Mouse (Mus musculus) MEL (cell line): ENCODE measurements around the gene Slc25a54. TPM values are rescaled to one million over a fixed set of nuclear protein-coding genes. Genes with fewer than 3 reads are reported as not detected.

Experiments
- DNase-seq: peaks from one replicate; pipeline ENCODE4 v3.0.0; 2011; ENCODE audit warnings: low read depth, low spot score
- H3K27ac ChIP-seq: 2 replicates; pipeline ENCODE4 v1.5.1; 2012; ENCODE audit warnings: low read depth, mild to moderate bottlenecking, control low read depth, low read length, moderate library complexity; ENCODE audit not compliant: control insufficient read depth
- H3K27me3 ChIP-seq, 2 experiments: fragments of 150-350 bp in 1 of 2; sonication (generic) in 1 of 2; 2 replicates each; pipeline ENCODE4 v1.6.1; 2012; ENCODE audit warnings: low read length in 2 of 2, mild to moderate bottlenecking in 2 of 2, improper control_type of control experiment in 1 of 2, moderate library complexity in 1 of 2; ENCODE audit not compliant: insufficient read depth in 2 of 2, control insufficient read depth in 1 of 2
- H3K36me3 ChIP-seq, 2 experiments: 2 replicates each; pipeline ENCODE4 v1.6.1; 2012 to 2014; ENCODE audit warnings: low read length in 2 of 2, improper control_type of control experiment in 1 of 2, inconsistent platforms in 1 of 2, mild to moderate bottlenecking in 1 of 2; ENCODE audit not compliant: insufficient read depth in 2 of 2, control insufficient read depth in 1 of 2
- H3K4me1 ChIP-seq, 2 experiments: fragments of 150-350 bp in 1 of 2; sonication (generic) in 1 of 2; 2 replicates each; pipeline ENCODE4 v1.6.1; 2012; ENCODE audit warnings: low read length in 2 of 2, improper control_type of control experiment in 1 of 2, mild to moderate bottlenecking in 1 of 2; ENCODE audit not compliant: insufficient read depth in 2 of 2, control insufficient read depth in 1 of 2
- H3K4me3 ChIP-seq, 2 experiments: fragments of 150-350 bp in 1 of 2; sonication (generic) in 1 of 2; 2 replicates each; pipeline ENCODE4 v1.5.1; 2012; ENCODE audit warnings: low read depth in 2 of 2, low read length in 2 of 2, mild to moderate bottlenecking in 2 of 2, moderate library complexity in 2 of 2, control low read depth in 1 of 2, improper control_type of control experiment in 1 of 2; ENCODE audit not compliant: control insufficient read depth in 1 of 2, insufficient read depth in 1 of 2
- H3K79me2 ChIP-seq: 2 replicates; pipeline ENCODE4 v1.6.1; 2012; ENCODE audit warnings: mild to moderate bottlenecking, low read length, moderate library complexity; ENCODE audit not compliant: control insufficient read depth, poor library complexity, insufficient read depth
- H3K9ac ChIP-seq: 2 replicates; pipeline ENCODE4 v1.6.1; 2012; ENCODE audit warnings: low read depth, mild to moderate bottlenecking, control low read depth, low read length, moderate library complexity; ENCODE audit not compliant: control insufficient read depth, poor library complexity, severe bottlenecking
- H3K9me3 ChIP-seq: fragments of 150-350 bp; sonication (generic); replicated peaks from 2 replicates; pipeline ENCODE4 v1.6.1; 2012; ENCODE audit warnings: mild to moderate bottlenecking, low read length, improper control_type of control experiment, moderate library complexity; ENCODE audit not compliant: insufficient read depth
- BHLHE40 ChIP-seq: IDR thresholded peaks from 2 replicates; pipeline ENCODE4 v1.6.1; 2012; ENCODE audit warnings: low read depth, mild to moderate bottlenecking, inconsistent platforms, low read length, improper control_type of control experiment, borderline replicate concordance
- CHD1 ChIP-seq: IDR thresholded peaks from 2 replicates; pipeline ENCODE4 v1.6.1; 2012; ENCODE audit warnings: low read depth, mild to moderate bottlenecking, inconsistent platforms, low read length, improper control_type of control experiment
- CHD2 ChIP-seq: IDR thresholded peaks from 2 replicates; pipeline ENCODE4 v1.6.1; 2011; ENCODE audit warnings: low read length, improper control_type of control experiment
- CTCF ChIP-seq, 3 experiments: IDR thresholded peaks in 2 of 3; conservative IDR thresholded peaks in 1 of 3; 2 replicates each; pipeline ENCODE4 v1.5.1; 2011 to 2012; ENCODE audit warnings: low read length in 3 of 3, low read depth in 2 of 3, mild to moderate bottlenecking in 2 of 3, improper control_type of control experiment in 1 of 3, inconsistent platforms in 1 of 3, mixed read lengths in 1 of 3, moderate library complexity in 1 of 3; ENCODE audit not compliant: control insufficient read depth in 1 of 3, insufficient read depth in 1 of 3, poor library complexity in 1 of 3, severe bottlenecking in 1 of 3
- E2F4 ChIP-seq: IDR thresholded peaks from 2 replicates; pipeline ENCODE4 v1.6.1; 2011; ENCODE audit warnings: low read depth, low read length, improper control_type of control experiment, borderline replicate concordance
- ELF1 ChIP-seq: IDR thresholded peaks from 2 replicates; pipeline ENCODE4 v1.6.1; 2014; ENCODE audit warnings: low read depth, mild to moderate bottlenecking, inconsistent platforms, low read length, improper control_type of control experiment, moderate library complexity
- EP300 ChIP-seq, 2 experiments: IDR thresholded peaks; 2 replicates each; pipeline ENCODE4 v1.6.1; 2011; ENCODE audit warnings: improper control_type of control experiment in 2 of 2, low read length in 2 of 2, low read depth in 1 of 2, mild to moderate bottlenecking in 1 of 2
- ETS1 ChIP-seq: IDR thresholded peaks from 2 replicates; pipeline ENCODE4 v1.6.1; 2012; ENCODE audit warnings: low read depth, mild to moderate bottlenecking, inconsistent platforms, low read length, improper control_type of control experiment, moderate library complexity
- GATA1 ChIP-seq: IDR thresholded peaks from 2 replicates; pipeline ENCODE4 v1.6.1; 2011; ENCODE audit warnings: low read depth, low read length, improper control_type of control experiment
- HCFC1 ChIP-seq: IDR thresholded peaks from 2 replicates; pipeline ENCODE4 v1.6.1; 2012; ENCODE audit warnings: low read depth, mild to moderate bottlenecking, inconsistent platforms, low read length, improper control_type of control experiment, moderate library complexity
- JUND ChIP-seq: IDR thresholded peaks from 2 replicates; pipeline ENCODE4 v1.6.1; 2011; ENCODE audit warnings: low read depth, mild to moderate bottlenecking, improper control_type of control experiment, low read length
- KAT2A ChIP-seq: conservative IDR thresholded peaks from 2 replicates; pipeline ENCODE4 v1.6.1; 2012; ENCODE audit warnings: low read depth, low read length, improper control_type of control experiment, inconsistent platforms
- MAFK ChIP-seq: IDR thresholded peaks from 2 replicates; pipeline ENCODE4 v1.6.1; 2011; ENCODE audit warnings: low read depth, mild to moderate bottlenecking, low read length, improper control_type of control experiment, borderline replicate concordance
- MAX ChIP-seq: IDR thresholded peaks from 2 replicates; pipeline ENCODE4 v1.6.1; 2011; ENCODE audit warnings: low read length, improper control_type of control experiment
- MAZ ChIP-seq: IDR thresholded peaks from 2 replicates; pipeline ENCODE4 v1.6.1; 2012; ENCODE audit warnings: low read depth, mild to moderate bottlenecking, inconsistent platforms, low read length, improper control_type of control experiment
- MXI1 ChIP-seq: IDR thresholded peaks from 2 replicates; pipeline ENCODE4 v1.6.1; 2011; ENCODE audit warnings: mild to moderate bottlenecking, low read depth, low read length, improper control_type of control experiment
- MYB ChIP-seq: IDR thresholded peaks from 2 replicates; pipeline ENCODE4 v1.6.1; 2011; ENCODE audit warnings: mild to moderate bottlenecking, low read depth, low read length, improper control_type of control experiment
- MYC ChIP-seq: IDR thresholded peaks from 2 replicates; pipeline ENCODE4 v1.6.1; 2011; ENCODE audit warnings: low read depth, mild to moderate bottlenecking, low read length, improper control_type of control experiment, moderate library complexity
- NELFE ChIP-seq: IDR thresholded peaks from 2 replicates; pipeline ENCODE4 v1.6.1; 2011; ENCODE audit warnings: low read depth, low read length, improper control_type of control experiment
- NRF1 ChIP-seq: IDR thresholded peaks from 2 replicates; pipeline ENCODE4 v1.6.1; 2014; ENCODE audit warnings: low read depth, mild to moderate bottlenecking, inconsistent platforms, low read length, improper control_type of control experiment, moderate library complexity; ENCODE audit not compliant: poor library complexity, insufficient read depth, severe bottlenecking
- POLR2A ChIP-seq, 2 experiments: IDR thresholded peaks; 2 replicates each; pipeline ENCODE4 v1.6.1; 2011 to 2012; ENCODE audit warnings: low read length in 2 of 2, mild to moderate bottlenecking in 2 of 2, control low read depth in 1 of 2, improper control_type of control experiment in 1 of 2, low read depth in 1 of 2, moderate library complexity in 1 of 2; ENCODE audit not compliant: control insufficient read depth in 1 of 2, insufficient read depth in 1 of 2, poor library complexity in 1 of 2
- POLR2AphosphoS2 ChIP-seq: IDR thresholded peaks from 2 replicates; pipeline ENCODE4 v1.6.1; 2011; ENCODE audit warnings: low read length, improper control_type of control experiment
- POLR2AphosphoS5 ChIP-seq: IDR thresholded peaks from 2 replicates; pipeline ENCODE4 v1.6.1; 2012; ENCODE audit warnings: low read depth, borderline replicate concordance, mild to moderate bottlenecking, inconsistent platforms, low read length, moderate library complexity, mixed read lengths
- RAD21 ChIP-seq: IDR thresholded peaks from 2 replicates; pipeline ENCODE4 v1.6.1; 2011; ENCODE audit warnings: mild to moderate bottlenecking, low read depth, low read length, improper control_type of control experiment
- RCOR1 ChIP-seq: IDR thresholded peaks from 2 replicates; pipeline ENCODE4 v1.6.1; 2012; ENCODE audit warnings: low read depth, mild to moderate bottlenecking, inconsistent platforms, low read length, improper control_type of control experiment
- SIN3A ChIP-seq: IDR thresholded peaks from 2 replicates; pipeline ENCODE4 v1.6.1; 2012; ENCODE audit warnings: low read length, improper control_type of control experiment, inconsistent platforms
- SMC3 ChIP-seq: IDR thresholded peaks from 2 replicates; pipeline ENCODE4 v1.6.1; 2011; ENCODE audit warnings: low read depth, low read length, improper control_type of control experiment
- TAL1 ChIP-seq: IDR thresholded peaks from 2 replicates; pipeline ENCODE4 v1.6.1; 2012; ENCODE audit warnings: mild to moderate bottlenecking, inconsistent platforms, low read length, moderate library complexity, mixed read lengths
- TBP ChIP-seq: IDR thresholded peaks from 2 replicates; pipeline ENCODE4 v1.8.0; 2011; ENCODE audit warnings: low read depth, low read length, improper control_type of control experiment
- TCF12 ChIP-seq: IDR thresholded peaks from 2 replicates; pipeline ENCODE4 v1.6.1; 2014; ENCODE audit warnings: low read depth, mild to moderate bottlenecking, inconsistent platforms, low read length, improper control_type of control experiment, moderate library complexity
- UBTF ChIP-seq: IDR thresholded peaks from 2 replicates; pipeline ENCODE4 v1.6.1; 2012; ENCODE audit warnings: low read depth, mild to moderate bottlenecking, inconsistent platforms, low read length, improper control_type of control experiment, moderate library complexity, borderline replicate concordance; ENCODE audit not compliant: insufficient read depth
- USF1 ChIP-seq: IDR thresholded peaks from 2 replicates; pipeline ENCODE4 v1.6.1; 2014; ENCODE audit warnings: low read depth, mild to moderate bottlenecking, inconsistent platforms, low read length, improper control_type of control experiment, moderate library complexity
- USF2 ChIP-seq, 2 experiments: IDR thresholded peaks; 2 replicates each; pipeline ENCODE4 v1.6.1; 2011 to 2012; ENCODE audit warnings: improper control_type of control experiment in 2 of 2, low read length in 2 of 2, borderline replicate concordance in 1 of 2, inconsistent platforms in 1 of 2, low read depth in 1 of 2, mild to moderate bottlenecking in 1 of 2; ENCODE audit not compliant: insufficient read depth in 1 of 2
- ZC3H11A ChIP-seq: IDR thresholded peaks from 2 replicates; pipeline ENCODE4 v1.6.1; 2012; ENCODE audit warnings: low read depth, mild to moderate bottlenecking, inconsistent platforms, low read length, improper control_type of control experiment
- ZKSCAN1 ChIP-seq: IDR thresholded peaks from 2 replicates; pipeline ENCODE4 v1.6.1; 2012; ENCODE audit warnings: low read depth, mild to moderate bottlenecking, inconsistent platforms, low read length, improper control_type of control experiment, moderate library complexity
- ZMIZ1 ChIP-seq: IDR thresholded peaks from 2 replicates; pipeline ENCODE4 v1.6.1; 2012; ENCODE audit warnings: low read depth, mild to moderate bottlenecking, inconsistent platforms, low read length, improper control_type of control experiment, moderate library complexity
- ZNF384 ChIP-seq: IDR thresholded peaks from 2 replicates; pipeline ENCODE4 v1.6.1; 2012; ENCODE audit warnings: low read depth, mild to moderate bottlenecking, inconsistent platforms, low read length, improper control_type of control experiment
- polyA plus RNA-seq, 2 experiments: library from polyadenylated mRNA; stranded (reverse) in 1 of 2; unstranded in 1 of 2; fragments of >175 nt in 1 of 2; fragments of >200 nt in 1 of 2; gene quantifications; 2 replicates each; pipeline versions ENCODE4 v1.2.1 to v1.2.4; 2012; ENCODE audit warnings: low replicate concordance in 2 of 2, low read depth in 1 of 2; ENCODE audit not compliant: insufficient read length in 2 of 2, insufficient read depth in 1 of 2, missing spikeins in 1 of 2
- total RNA-seq: library from RNA; depleted of rRNA; stranded (reverse); fragments of 300-350 nt; gene quantifications from 2 replicates; pipeline ENCODE4 v1.2.3, GENCODE M21; 2012

Gene Slc25a54
- total and polyA plus RNA-seq, 3 experiments, result not detected

GRCm38 (mm10) chr3:109125531-109125930 is 45.3 kb downstream of the Slc25a54 start:
- Histone ChIP-seq H3K27ac (no peak overlapping the region), H3K4me3 (no peak overlapping the region), H3K4me1 (peaks cover 0 to 31% of the 10 kb centered on the region in 2 experiments; a peak in 3 of 4 replicates), H3K27me3 (no peaks in the 10 kb centered on the region), H3K36me3 (peaks cover 0 to 15% of the 10 kb centered on the region in 2 experiments; a peak in 2 of 4 replicates), H3K9me3 (no peaks in the 10 kb centered on the region), H3K79me2 (peaks cover 3% of the 10 kb centered on the region; the same call in 1 of the 2 replicates), H3K9ac (no peak overlapping the region)
- DNase-seq, result peak; percentile 41
- no peak for TF ChIP-seq RCOR1
- TF ChIP-seq RAD21, result no peak
- TF ChIP-seq ZC3H11A, result no peak
- peak; percentile 20; the same call in 1 of the 2 replicates for TF ChIP-seq MXI1
- no peak for TF ChIP-seq NRF1
- no peak for TF ChIP-seq E2F4
- no peak for TF ChIP-seq KAT2A
- no peak for TF ChIP-seq MYC
- TF ChIP-seq TAL1, result peak; percentile 76
- no peak for TF ChIP-seq POLR2AphosphoS2
- TF ChIP-seq GATA1, result peak; percentile 39; the same call in 1 of the 2 replicates
- TF ChIP-seq ZMIZ1, result no peak
- TF ChIP-seq ZKSCAN1, result no peak
- no peak for TF ChIP-seq UBTF
- peak; percentile 39 to 65; a peak in 3 of 4 replicates for TF ChIP-seq EP300 (IDR thresholded peaks at IDR 0.05; ENCODE audit: low read depth in 1 of 2, low read length in 2 of 2)
- no peak for TF ChIP-seq MAFK
- no peak for TF ChIP-seq ELF1
- no peak for TF ChIP-seq POLR2AphosphoS5
- TF ChIP-seq MAZ, result no peak
- no peak for TF ChIP-seq HCFC1
- TF ChIP-seq USF1, result no peak
- peak; percentile 54; the same call in 1 of the 2 replicates for TF ChIP-seq TCF12
- no peak for TF ChIP-seq NELFE
- no peak for TF ChIP-seq TBP
- TF ChIP-seq USF2 (IDR thresholded peaks at IDR 0.05; ENCODE audit: borderline replicate concordance in 1 of 2, insufficient read depth in 1 of 2, low read depth in 1 of 2, low read length in 2 of 2), result no peak
- TF ChIP-seq SMC3, result no peak
- no peak for TF ChIP-seq SIN3A
- no peak for TF ChIP-seq CHD1
- no peak for TF ChIP-seq BHLHE40
- no peak for TF ChIP-seq JUND
- no peak for TF ChIP-seq POLR2A (IDR thresholded peaks at IDR 0.05; ENCODE audit: control insufficient read depth in 1 of 2, insufficient read depth in 1 of 2, low read depth in 1 of 2, low read length in 2 of 2, poor library complexity in 1 of 2)
- TF ChIP-seq ZNF384, result no peak
- TF ChIP-seq MYB, result no peak
- no peak for TF ChIP-seq CHD2
- TF ChIP-seq ETS1, result peak; percentile 49
- TF ChIP-seq MAX, result no peak
- TF ChIP-seq CTCF (IDR thresholded peaks at IDR 0.05 in 2 of 3, conservative IDR thresholded peaks at IDR 0.05 in 1 of 3; ENCODE audit: control insufficient read depth in 1 of 3, insufficient read depth in 1 of 3, low read depth in 2 of 3, low read length in 3 of 3, poor library complexity in 1 of 3, severe bottlenecking in 1 of 3), result no peak
